Mouse (Mus musculus): ENCODE results near the gene Dync1i2.

Gene Dync1i2

GRCm38 (mm10) chr2:71209041-71209755 lies 2.3 kb upstream of the Dync1i2 start:
- DNase-seq: no peak

- DNase-seq: no peak
Measured at GRCm38 (mm10) chr2:71211096-71211495, 410 bp upstream of the Dync1i2 start.

GRCm38 (mm10) chr2:71212360-71212726 lies 837 bp downstream of the Dync1i2 start:
- no peak for DNase-seq

GRCm38 (mm10) chr2:71221020-71221419 lies 9.5 kb downstream of the Dync1i2 start:
- no peak for DNase-seq

GRCm38 (mm10) chr2:71227398-71227797 lies 15.9 kb downstream of the Dync1i2 start:
- DNase-seq: no peak

GRCm38 (mm10) chr2:71229603-71230002 lies 18.1 kb downstream of the Dync1i2 start:
- DNase-seq: no peak

GRCm38 (mm10) chr2:71231951-71232350 lies 20.4 kb downstream of the Dync1i2 start:
- DNase-seq: no peak

GRCm38 (mm10) chr2:71232976-71233375 lies 21.5 kb downstream of the Dync1i2 start:
- DNase-seq: no peak

GRCm38 (mm10) chr2:71235420-71235819 lies 23.9 kb downstream of the Dync1i2 start:
- no peak for DNase-seq

GRCm38 (mm10) chr2:71236009-71236408 lies 24.5 kb downstream of the Dync1i2 start:
- DNase-seq: no peak

- no peak for DNase-seq
Measured at GRCm38 (mm10) chr2:71241505-71241904, 30.0 kb downstream of the Dync1i2 start.

GRCm38 (mm10) chr2:71242180-71242579 lies 30.7 kb downstream of the Dync1i2 start:
- DNase-seq: no peak

- DNase-seq: peak in 1 of 2 experiments; percentile 7
Measured at GRCm38 (mm10) chr2:71243058-71243672, 31.7 kb downstream of the Dync1i2 start.

- no peak for DNase-seq
Measured at GRCm38 (mm10) chr2:71244807-71245206, 33.3 kb downstream of the Dync1i2 start.

GRCm38 (mm10) chr2:71245416-71245815 lies 33.9 kb downstream of the Dync1i2 start:
- no peak for DNase-seq

GRCm38 (mm10) chr2:71246096-71246495 lies 34.6 kb downstream of the Dync1i2 start:
- no peak for DNase-seq

- DNase-seq: no peak
Measured at GRCm38 (mm10) chr2:71248071-71248470, 36.6 kb downstream of the Dync1i2 start.

- DNase-seq: peak in 1 of 2 experiments; percentile 34
Measured at GRCm38 (mm10) chr2:71250841-71251240, 39.3 kb downstream of the Dync1i2 start.

- DNase-seq: no peak
Measured at GRCm38 (mm10) chr2:71254836-71255235, 43.3 kb downstream of the Dync1i2 start.

- DNase-seq: peak; percentile 11 to 40
Measured at GRCm38 (mm10) chr2:71256581-71256980, 45.1 kb downstream of the Dync1i2 start.

- no peak for DNase-seq
Measured at GRCm38 (mm10) chr2:71264585-71264984, 53.1 kb downstream of the Dync1i2 start.

GRCm38 (mm10) chr2:71268691-71269090 lies 57.2 kb downstream of the Dync1i2 start:
- no peak for DNase-seq

- DNase-seq: no peak
Measured at GRCm38 (mm10) chr2:71269332-71269731, 57.8 kb downstream of the Dync1i2 start.

GRCm38 (mm10) chr2:71270085-71270484 lies 58.6 kb downstream of the Dync1i2 start:
- DNase-seq: no peak

All from kidney, adult 8-10 months (tissue).